Mouse (Mus musculus) retina, postnatal 7 days (tissue): Measurements from ENCODE around the gene Cd96.
"Not testable (repeated sequence)": the region's sequence is repeated elsewhere in the genome, so short reads cannot be mapped to it uniquely, and the experiment has no call there.

ENCODE experiments used
- DNase-seq: peaks from one replicate; pipeline ENCODE4 v3.0.0-alpha.2; 2012; ENCODE audit warnings: low read depth, low spot score

Gene Cd96

DNA sequence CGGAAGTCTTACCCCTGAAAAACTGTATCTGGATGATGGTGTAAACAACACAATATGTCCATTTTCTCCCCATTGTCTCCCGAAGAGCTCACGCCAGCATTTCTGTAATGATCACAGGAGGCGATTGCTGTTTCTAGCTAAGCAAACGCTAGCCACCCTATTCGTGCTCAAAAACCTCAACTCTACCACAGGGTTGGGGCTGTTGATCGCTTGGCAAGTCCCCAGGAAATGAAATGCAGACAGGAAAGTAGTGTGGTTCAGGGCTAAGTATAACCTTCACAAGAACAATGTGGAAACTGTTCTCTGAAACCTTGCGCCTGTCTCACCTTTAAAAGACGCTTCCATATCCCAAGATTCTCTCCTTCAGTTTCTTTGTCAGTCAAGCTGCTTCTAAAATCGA is at the start of gene Cd96:
Cd96 (minus strand) TSS at position 232 of the 400 bp plus-strand sequence.
- DNase-seq: no peak

- DNase-seq: no peak
These were observed 46.9 kb upstream of the Cd96 start for GRCm38 (mm10) chr16:46166971-46167370.

DNA sequence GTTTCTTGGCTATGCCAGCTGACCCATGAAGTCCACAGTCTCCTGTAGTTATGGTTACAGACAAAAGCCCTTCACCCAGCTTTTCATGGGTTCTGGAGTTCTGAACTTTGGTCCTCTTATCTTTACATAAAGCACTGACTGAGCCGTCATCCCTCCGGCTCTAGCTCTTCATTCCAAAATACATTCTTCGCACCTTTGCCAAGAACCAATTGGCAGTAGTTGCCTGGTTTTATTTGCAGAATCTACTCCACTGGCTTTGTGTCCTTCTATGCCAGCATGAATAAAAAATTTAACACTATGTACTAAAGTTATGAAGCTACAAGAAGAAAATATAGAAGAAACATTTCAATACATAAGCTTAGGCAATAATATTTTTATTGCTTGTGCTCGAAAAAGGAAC is 45.3 kb upstream of the Cd96 start:
- no peak for DNase-seq

DNA sequence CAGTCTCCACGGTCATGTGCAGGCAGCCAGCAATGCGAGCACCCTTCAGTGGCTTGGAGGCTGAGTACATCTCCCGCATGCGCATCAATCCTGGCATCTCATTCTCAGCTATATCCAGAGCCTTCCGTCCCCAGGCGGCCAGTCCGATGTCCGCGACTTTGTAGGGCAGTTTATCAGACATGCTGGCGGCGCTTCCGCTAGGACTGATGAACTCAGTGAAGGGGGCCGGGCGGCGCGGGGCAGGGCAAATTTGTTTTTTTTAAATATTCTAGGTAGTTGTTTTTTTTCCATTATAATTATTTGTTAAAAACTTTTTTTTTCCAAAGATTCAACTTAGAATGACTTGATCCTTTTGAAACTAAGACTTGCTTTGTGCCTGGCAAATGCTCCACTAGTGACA is 34.8 kb upstream of the Cd96 start, which contains the start of gene Gm4737:
Gm4737 (minus strand) TSS at position 246 of the 400 bp plus-strand sequence.
- not testable (repeated sequence) for DNase-seq

DNA sequence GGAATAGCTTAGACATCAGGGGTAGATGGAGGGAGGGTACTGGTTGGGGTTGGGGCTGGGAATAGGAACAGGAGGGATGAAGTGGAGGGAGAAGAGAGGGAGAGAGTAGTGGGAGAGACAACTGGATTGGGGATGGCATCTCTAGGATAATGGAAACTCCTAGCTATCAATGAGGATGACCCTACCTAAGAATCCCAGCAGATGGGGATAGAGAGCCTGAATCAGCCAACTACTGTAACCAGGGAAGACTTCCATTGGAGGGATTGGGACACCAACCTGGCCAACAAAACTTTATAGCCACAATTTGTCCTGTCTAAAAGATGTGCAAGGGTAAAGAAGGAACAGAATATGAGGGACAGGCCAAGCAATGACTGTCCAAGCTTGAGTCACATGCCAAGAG is 31.1 kb upstream of the Cd96 start:
- no peak for DNase-seq

GRCm38 (mm10) chr16:46148661-46149341 is 28.8 kb upstream of the Cd96 start:
- no peak for DNase-seq

GRCm38 (mm10) chr16:46146962-46147361 is 26.9 kb upstream of the Cd96 start:
- DNase-seq: no peak

DNA sequence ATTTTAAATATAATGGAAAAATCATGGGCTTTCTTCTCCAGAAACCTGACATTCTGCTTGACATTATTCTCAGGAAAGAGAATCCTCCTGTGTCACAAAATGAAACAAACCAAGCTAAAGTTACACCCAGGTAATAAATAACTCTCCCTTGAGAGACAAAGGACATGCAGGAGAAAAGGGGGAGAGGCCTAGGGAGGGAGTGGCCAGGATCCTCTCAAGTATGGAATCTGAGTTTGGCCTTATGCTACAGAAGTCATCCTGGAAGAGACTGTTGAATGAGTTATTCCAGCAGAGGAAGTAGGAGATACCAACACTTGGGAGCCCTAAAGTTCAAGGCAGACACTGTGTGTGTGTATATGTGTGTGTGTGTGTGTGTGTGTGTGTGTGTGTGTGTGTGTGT is 2.2 kb upstream of the Cd96 start:
- DNase-seq: no peak

DNA sequence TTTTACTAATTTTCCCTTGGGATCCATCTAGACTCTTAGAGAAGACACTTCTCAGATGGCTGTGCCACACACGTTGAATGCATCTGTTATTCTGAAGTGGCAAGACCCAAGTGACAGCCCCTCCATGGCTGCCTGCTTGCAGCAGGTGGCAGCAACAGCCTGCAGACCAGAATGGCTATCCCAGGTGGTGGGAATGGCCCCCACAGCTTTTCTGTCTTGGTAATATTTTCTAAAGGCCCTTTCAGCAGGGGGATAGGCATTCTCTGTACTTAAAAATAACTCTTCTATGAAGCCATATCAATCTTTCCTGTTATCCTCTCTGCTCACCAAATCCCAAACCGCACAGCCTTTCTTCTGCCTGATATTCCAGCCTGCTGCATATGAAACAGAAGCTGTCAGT is 1.4 kb upstream of the Cd96 start:
- DNase-seq: no peak

GRCm38 (mm10) chr16:46120607-46121006 is 556 bp upstream of the Cd96 start:
- DNase-seq: no peak

- DNase-seq: no peak
These were observed 2.4 kb downstream of the Cd96 start for GRCm38 (mm10) chr16:46117645-46118044.

DNA sequence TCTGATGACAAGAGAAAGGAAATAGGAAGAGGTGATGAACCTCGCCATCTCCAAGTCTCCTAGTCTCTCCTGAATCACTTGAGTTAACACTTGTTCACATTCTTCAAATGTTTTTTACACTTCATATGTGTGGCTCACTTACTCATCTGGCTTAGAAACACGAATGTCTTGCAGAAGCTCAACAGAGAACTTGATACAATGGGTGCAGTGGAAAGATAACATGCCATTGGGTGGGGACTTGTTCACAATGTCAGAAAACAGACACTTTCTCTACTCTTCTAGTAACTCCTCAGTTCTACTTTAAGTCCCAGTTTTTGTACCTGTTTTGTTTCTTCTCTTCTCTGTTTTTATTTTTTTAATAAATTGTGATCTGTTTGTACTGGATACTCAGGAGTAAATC is 5.3 kb downstream of the Cd96 start:
- DNase-seq: no peak

- no peak for DNase-seq
These were observed 10.5 kb downstream of the Cd96 start for GRCm38 (mm10) chr16:46109536-46109935.

DNA sequence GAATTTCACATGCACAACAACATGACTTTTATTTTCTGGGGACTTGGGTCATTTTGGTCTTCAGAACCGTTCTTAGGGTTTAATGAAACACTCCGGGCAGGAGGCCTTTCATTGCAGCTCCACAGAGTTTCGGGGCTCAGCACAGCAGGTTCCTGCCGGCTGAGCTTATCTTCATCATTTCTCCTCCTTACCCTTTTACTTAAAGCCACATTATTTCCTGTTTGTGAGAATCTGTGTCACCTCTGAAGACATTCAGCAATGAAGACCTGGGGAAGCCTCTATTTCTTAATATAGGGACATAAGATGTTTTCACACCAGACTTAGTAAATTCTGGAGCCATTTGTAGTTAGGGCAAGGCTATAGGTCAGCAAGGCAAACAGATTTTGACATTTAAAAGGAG is 12.6 kb downstream of the Cd96 start:
- no peak for DNase-seq

GRCm38 (mm10) chr16:46104491-46104890 is 15.6 kb downstream of the Cd96 start:
- DNase-seq: no peak

DNA sequence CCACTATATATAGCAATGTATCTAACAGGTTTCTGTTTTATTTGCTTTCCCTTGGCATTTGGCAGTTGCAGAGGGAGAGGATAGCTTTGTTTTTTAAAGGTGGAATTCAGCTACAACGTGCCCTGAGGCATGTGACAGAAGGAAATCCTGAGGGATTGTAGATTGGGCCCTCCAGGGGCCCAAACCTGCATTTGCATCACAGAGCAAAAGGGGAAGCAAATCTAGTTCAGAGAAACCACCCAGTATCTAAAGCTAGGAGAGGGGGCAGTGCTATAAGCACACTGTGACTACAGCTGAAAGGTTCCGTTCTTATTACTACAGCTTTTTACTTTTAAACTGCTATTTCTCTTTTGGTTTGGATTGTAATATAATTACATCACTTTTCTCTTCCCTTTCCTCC is 18.3 kb downstream of the Cd96 start:
- no peak for DNase-seq

DNA sequence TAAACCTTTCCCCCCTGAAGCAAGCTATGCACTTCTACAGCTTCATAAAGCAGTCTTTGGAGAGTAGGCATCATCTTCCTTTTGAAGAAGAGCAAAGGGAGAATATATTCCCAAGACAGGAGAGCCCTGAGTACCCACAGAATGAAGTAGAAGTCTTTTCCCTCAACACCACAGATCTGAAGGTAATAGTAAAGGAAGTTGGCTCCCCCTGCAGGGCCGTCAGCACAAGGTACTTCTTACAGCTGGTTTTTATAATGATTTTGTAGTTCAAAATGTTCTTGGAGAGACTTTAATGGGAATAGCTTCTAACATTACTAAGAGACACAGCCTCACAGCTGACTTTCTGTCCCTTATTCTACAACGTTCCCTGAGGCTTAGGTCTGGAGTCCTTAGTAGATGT is 19.8 kb downstream of the Cd96 start:
- no peak for DNase-seq

GRCm38 (mm10) chr16:46097421-46097820 is 22.6 kb downstream of the Cd96 start:
- DNase-seq: no peak

DNA sequence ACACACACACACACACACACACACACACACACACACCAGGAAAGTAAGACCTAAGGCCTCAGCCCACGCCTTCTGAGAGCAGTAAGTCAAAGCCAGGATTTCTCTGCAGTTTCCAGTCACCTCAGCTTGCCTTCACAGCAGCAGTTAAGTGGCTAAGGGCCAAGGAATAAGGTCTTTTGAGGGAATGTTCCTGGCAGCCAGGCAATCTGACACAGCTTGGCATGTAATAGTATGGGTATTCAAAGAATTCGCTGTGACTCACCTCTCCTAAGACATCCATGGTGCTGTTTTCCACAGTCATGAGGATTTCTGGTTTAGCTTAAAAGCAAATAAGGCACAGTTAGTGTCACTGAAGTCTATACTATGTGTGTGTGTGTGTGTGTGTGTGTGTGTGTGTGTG is 25.6 kb downstream of the Cd96 start:
- no peak for DNase-seq

DNA sequence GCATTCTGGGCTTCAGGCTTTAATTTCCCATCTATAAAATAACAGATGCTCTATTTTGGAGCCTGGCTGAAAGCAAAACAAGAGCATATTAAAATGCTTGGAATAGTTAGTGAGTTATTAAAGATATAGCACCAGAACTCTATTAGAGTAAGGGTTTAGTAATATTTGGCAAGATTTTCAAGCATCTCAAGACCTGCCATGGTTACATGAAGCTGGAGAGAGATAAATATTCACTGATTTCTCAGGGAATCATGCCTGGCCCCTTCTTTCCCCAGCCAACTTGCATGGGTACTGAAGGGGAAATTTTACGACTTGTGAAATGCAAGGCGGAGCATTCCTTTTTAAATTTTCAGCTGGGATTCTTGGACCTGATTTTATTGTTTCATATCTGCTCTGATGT is 27.1 kb downstream of the Cd96 start:
- no peak for DNase-seq

DNA sequence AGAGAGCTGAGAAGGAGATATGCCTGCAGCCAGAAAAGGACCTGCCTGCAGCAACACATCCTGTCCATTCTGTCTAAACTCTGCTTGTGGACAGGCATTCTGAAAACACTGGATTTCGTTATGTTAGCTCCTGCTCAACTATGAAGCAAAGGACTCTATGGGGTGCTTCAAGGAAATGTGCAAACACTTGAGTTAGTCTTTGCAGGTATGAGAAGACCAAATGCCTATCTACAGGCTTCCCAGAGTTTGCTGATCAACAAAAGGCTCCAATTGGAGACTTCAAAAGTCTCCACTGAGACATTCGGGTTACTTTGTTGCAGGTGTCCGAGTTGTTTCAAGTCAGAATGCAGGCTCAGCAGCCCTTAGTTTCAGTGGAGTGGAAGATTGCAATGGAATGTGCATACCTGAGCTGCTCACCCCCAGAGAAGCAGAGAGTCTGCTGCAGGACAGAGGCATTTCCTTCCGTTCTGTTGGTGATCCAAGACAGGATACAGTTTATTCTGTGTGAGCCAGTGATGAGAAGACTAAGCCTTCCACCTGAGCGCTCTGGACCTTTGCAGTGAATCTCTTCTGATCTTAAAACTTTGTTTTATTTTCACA is 33.1 kb downstream of the Cd96 start:
- DNase-seq: no peak

DNA sequence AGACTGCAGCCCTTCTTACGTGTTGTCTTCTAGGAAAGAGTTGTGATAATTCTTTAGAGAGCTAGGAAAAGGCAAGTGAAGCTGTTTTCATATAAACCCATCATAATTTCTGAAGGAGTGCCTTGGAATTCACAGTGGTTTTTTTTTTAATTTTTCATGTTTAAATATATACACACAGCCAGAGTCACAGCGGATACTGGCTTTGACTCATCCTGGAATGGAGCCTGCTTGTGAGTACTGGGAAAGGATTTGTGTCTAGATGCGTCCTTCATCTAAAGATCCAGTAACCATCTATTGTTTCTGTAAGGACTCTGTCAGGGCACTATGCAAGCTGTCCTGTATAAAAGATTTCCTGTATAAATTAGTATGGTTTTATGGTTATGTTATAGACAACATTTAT is 52.1 kb downstream of the Cd96 start:
- DNase-seq: no peak

- no peak for DNase-seq
These were observed 56.8 kb downstream of the Cd96 start for GRCm38 (mm10) chr16:46063278-46063677.

- DNase-seq: no peak
These were observed 73.1 kb downstream of the Cd96 start for GRCm38 (mm10) chr16:46046906-46047305.
